Mouse (Mus musculus): Measurements from ENCODE around the gene Rilpl1. TPM values are rescaled to one million over a fixed set of nuclear protein-coding genes. Genes with fewer than 3 reads are reported as not detected.

The Rilpl1 gene
- 8.6 and 10.1 TPM in 2 replicates for total RNA-seq (2012; rRNA removed)

DNA sequence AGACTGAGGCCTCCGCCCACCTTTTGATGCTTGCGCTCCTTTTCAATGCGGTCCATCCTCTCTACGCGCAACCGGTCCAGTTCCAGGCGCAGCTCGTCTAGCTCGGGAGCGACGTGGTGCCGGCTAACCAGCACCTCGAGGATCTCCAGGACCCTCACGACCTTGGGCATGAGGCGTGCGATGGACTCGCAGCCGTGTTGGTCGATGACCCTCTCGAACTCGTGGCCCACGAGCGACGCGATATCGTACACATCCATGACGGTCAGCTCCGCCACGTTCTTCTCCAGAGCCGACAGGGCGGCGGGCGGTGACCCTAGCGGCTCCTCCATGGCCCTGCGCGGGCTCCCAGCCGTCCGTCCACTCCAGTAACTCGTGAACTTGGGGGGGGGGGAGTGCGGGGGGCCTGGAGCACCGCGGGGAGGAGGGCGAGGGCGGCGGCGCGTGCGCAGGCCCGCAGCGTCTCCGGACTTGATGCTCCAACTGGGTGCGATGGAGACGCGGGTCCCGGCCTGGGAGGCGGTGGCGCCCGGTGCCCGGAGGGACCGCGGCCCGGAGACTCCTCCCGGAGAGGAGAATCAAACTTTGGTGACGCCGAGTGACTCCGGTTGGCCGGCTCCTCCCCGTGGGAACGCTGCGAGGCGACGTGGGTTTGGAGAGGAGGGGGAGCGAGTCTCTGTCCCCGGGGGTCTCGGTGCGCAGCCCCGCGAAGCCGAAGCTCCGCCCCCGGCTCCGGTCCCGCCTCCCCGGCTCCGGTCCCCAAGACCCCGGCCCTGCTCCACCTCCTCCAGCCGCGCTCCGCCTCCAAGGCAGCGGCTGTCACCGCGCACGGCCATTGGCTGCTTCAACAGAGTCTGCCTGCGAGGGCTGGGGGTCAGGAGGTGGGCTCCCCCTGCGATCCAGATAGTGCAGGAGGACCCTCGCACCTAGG, at the start of gene Rilpl1:
Gene Rilpl1 (minus strand): TSS at position 737 of the 928 bp plus-strand sequence.
- in situ Hi-C loops (cut with MboI; ENCODE audit: low sequenced_read_pairs in 2 of 2, unreplicated experiment in 2 of 2) = no loop called here
- Histone ChIP-seq H3K4me1 (ENCODE audit: control insufficient read depth in 2 of 2, insufficient read depth in 2 of 2, low read length in 2 of 2, poor library complexity in 1 of 2) (peaks cover 4 to 11% of the 10 kb centered on the region in 2 experiments; a peak in 3 of 4 replicates), H3K36me3 (ENCODE audit: control insufficient read depth, insufficient read depth, low read length, poor library complexity, severe bottlenecking) (no peaks in the 10 kb centered on the region), H3K4me3 (ENCODE audit: insufficient read depth in 1 of 2, low read depth in 1 of 2, low read length in 2 of 2, poor library complexity in 1 of 2, severe bottlenecking in 1 of 2) (peak within 1 kb of the TSS; percentile 70 to 93), H3K27ac (ENCODE audit: insufficient read depth, low read depth, low read length, poor library complexity, severe bottlenecking) (peak within 1 kb of the TSS; percentile 9; the same call in 1 of the 2 replicates), H3K9ac (ENCODE audit: insufficient read depth, low read depth, low read length, poor library complexity, severe bottlenecking) (peak within 1 kb of the TSS; percentile 68), H3K9me3 (ENCODE audit: control insufficient read depth, insufficient read depth, low read depth, low read length) (no peaks in the 10 kb centered on the region)
- no peak for DNase-seq (ENCODE audit: low read depth, low spot score)
- TF ChIP-seq ZNF384 (IDR thresholded peaks at IDR 0.05; ENCODE audit: low read depth, low read length) (no peak), MAFK (IDR thresholded peaks at IDR 0.05; ENCODE audit: insufficient read depth, low read depth, low read length) (no peak), ZC3H11A (IDR thresholded peaks at IDR 0.05; ENCODE audit: borderline replicate concordance, low read depth, low read length) (no peak), HCFC1 (IDR thresholded peaks at IDR 0.05; ENCODE audit: borderline replicate concordance, insufficient read depth, low read length) (no peak)

DNA sequence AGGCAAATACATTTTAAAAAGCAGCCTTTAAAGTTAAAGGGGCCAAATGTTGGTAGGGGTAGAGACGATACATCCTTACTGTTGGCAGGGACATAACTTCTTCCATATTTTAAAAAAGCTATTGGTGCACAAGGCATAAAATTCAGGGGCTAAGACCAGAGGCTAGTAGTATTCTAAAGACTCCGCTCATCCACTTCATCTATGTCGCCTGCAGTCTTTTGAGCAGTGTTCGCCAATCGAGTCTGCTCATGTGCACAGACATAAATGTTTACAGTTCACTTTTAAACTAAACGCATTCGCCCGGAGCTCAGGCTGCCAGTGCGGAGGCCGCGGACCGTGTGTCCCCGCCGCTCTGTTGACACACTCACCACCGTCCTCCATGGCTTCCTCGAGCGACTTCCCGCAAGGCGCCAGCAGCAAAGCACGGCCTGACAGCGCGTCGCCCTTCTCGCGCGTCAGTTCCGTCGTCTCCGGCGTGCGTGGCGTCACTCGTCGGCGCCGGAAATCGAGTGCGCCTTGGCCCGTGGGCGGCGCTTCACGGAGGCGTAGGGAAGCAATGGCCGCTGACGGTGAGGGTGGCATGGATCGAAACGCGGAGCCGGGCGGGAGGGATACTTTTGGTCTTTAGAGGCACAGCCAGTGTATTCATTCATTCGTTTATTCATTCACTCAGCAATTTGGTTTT, 47.6 kb upstream of the Rilpl1 start, which contains the start of the genes Eif2b1 and Gtf2h3:
Gene Eif2b1 (minus strand): TSS at position 499 of the 685 bp plus-strand sequence.
Gene Gtf2h3 (plus strand): TSS at position 508 of the 685 bp plus-strand sequence.
- peak; percentile 79 for DNase-seq (ENCODE audit: low read depth, low spot score)
- peak within 1 kb of the TSS; percentile 86 to 88 for H3K4me3 ChIP-seq (ENCODE audit: insufficient read depth in 1 of 2, low read depth in 1 of 2, low read length in 2 of 2, poor library complexity in 1 of 2, severe bottlenecking in 1 of 2)
- H3K4me1 ChIP-seq (ENCODE audit: control insufficient read depth in 2 of 2, insufficient read depth in 2 of 2, low read length in 2 of 2, poor library complexity in 1 of 2) = peaks cover 0 to 4% of the 10 kb centered on the region in 2 experiments; a peak in 2 of 4 replicates
- in situ Hi-C loops (cut with MboI; ENCODE audit: low sequenced_read_pairs in 2 of 2, unreplicated experiment in 2 of 2) = no loop called here
- TF ChIP-seq ZC3H11A (IDR thresholded peaks at IDR 0.05; ENCODE audit: borderline replicate concordance, low read depth, low read length) (peak; percentile 54; the same call in 1 of the 2 replicates), ZNF384 (IDR thresholded peaks at IDR 0.05; ENCODE audit: low read depth, low read length) (no peak), MAFK (IDR thresholded peaks at IDR 0.05; ENCODE audit: insufficient read depth, low read depth, low read length) (no peak), HCFC1 (IDR thresholded peaks at IDR 0.05; ENCODE audit: borderline replicate concordance, insufficient read depth, low read length) (peak; percentile 87), CHD2 (IDR thresholded peaks at IDR 0.05; ENCODE audit: low read depth, low read length) (no peak)
- H3K27ac ChIP-seq (ENCODE audit: insufficient read depth, low read depth, low read length, poor library complexity, severe bottlenecking) = no peak within 1 kb of the TSS
- H3K9me3 ChIP-seq (ENCODE audit: control insufficient read depth, insufficient read depth, low read depth, low read length) = no peaks in the 10 kb centered on the region; the same call in 1 of the 2 replicates
- H3K9ac ChIP-seq (ENCODE audit: insufficient read depth, low read depth, low read length, poor library complexity, severe bottlenecking) = peak within 1 kb of the TSS; percentile 83
- H3K36me3 ChIP-seq (ENCODE audit: control insufficient read depth, insufficient read depth, low read length, poor library complexity, severe bottlenecking) = peaks cover 29% of the 10 kb centered on the region

GRCm38 (mm10) chr5:124575467-124575866, 44.3 kb upstream of the Rilpl1 start:
- Histone ChIP-seq H3K9me3 (ENCODE audit: control insufficient read depth, insufficient read depth, low read depth, low read length) (no peaks in the 10 kb centered on the region; the same call in 1 of the 2 replicates), H3K4me1 (ENCODE audit: control insufficient read depth in 2 of 2, insufficient read depth in 2 of 2, low read length in 2 of 2, poor library complexity in 1 of 2) (peaks cover 0 to 4% of the 10 kb centered on the region in 2 experiments; a peak in 2 of 4 replicates), H3K4me3 (ENCODE audit: insufficient read depth in 1 of 2, low read depth in 1 of 2, low read length in 2 of 2, poor library complexity in 1 of 2, severe bottlenecking in 1 of 2) (no peak overlapping the region), H3K36me3 (ENCODE audit: control insufficient read depth, insufficient read depth, low read length, poor library complexity, severe bottlenecking) (peaks cover 51% of the 10 kb centered on the region), H3K9ac (ENCODE audit: insufficient read depth, low read depth, low read length, poor library complexity, severe bottlenecking) (no peak overlapping the region), H3K27ac (ENCODE audit: insufficient read depth, low read depth, low read length, poor library complexity, severe bottlenecking) (no peak overlapping the region)
- in situ Hi-C loops (cut with MboI; ENCODE audit: low sequenced_read_pairs in 2 of 2, unreplicated experiment in 2 of 2) = no loop called here
- DNase-seq (ENCODE audit: low read depth, low spot score) = no peak
- no peak for TF ChIP-seq CHD2 (IDR thresholded peaks at IDR 0.05; ENCODE audit: low read depth, low read length)
- TF ChIP-seq ZC3H11A (IDR thresholded peaks at IDR 0.05; ENCODE audit: borderline replicate concordance, low read depth, low read length) = no peak
- TF ChIP-seq HCFC1 (IDR thresholded peaks at IDR 0.05; ENCODE audit: borderline replicate concordance, insufficient read depth, low read length) = no peak
- no peak for TF ChIP-seq ZNF384 (IDR thresholded peaks at IDR 0.05; ENCODE audit: low read depth, low read length)
- no peak for TF ChIP-seq MAFK (IDR thresholded peaks at IDR 0.05; ENCODE audit: insufficient read depth, low read depth, low read length)

DNA sequence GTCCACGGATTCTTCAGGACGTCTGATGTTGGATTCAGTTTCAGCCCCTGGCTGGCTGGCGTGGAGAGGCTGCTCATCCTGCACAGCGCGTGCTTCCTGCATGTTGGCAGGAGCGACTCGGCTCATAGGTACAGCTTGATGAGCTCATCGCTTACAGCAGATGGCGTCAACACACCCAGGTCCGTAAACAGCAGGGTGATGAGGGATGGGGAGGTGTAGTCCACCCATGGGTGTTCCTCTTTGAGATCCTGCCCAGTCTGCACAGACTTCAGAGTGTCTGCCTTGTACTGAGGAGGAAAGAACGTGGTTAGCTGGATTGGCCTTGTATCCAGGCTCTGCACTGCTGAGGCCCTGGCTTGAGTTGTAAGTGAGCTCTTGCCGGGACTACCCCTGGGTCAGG, 39.9 kb upstream of the Rilpl1 start:
- Histone ChIP-seq H3K36me3 (ENCODE audit: control insufficient read depth, insufficient read depth, low read length, poor library complexity, severe bottlenecking) (peaks cover 64% of the 10 kb centered on the region), H3K4me1 (ENCODE audit: control insufficient read depth in 2 of 2, insufficient read depth in 2 of 2, low read length in 2 of 2, poor library complexity in 1 of 2) (peaks cover 0 to 1% of the 10 kb centered on the region in 2 experiments; a peak in 1 of 4 replicates), H3K4me3 (ENCODE audit: insufficient read depth in 1 of 2, low read depth in 1 of 2, low read length in 2 of 2, poor library complexity in 1 of 2, severe bottlenecking in 1 of 2) (no peak overlapping the region), H3K9me3 (ENCODE audit: control insufficient read depth, insufficient read depth, low read depth, low read length) (no peaks in the 10 kb centered on the region; the same call in 1 of the 2 replicates), H3K27ac (ENCODE audit: insufficient read depth, low read depth, low read length, poor library complexity, severe bottlenecking) (no peak overlapping the region), H3K9ac (ENCODE audit: insufficient read depth, low read depth, low read length, poor library complexity, severe bottlenecking) (no peak overlapping the region)
- in situ Hi-C loops (cut with MboI; ENCODE audit: low sequenced_read_pairs in 2 of 2, unreplicated experiment in 2 of 2) = no loop called here
- DNase-seq (ENCODE audit: low read depth, low spot score) = no peak
- TF ChIP-seq HCFC1 (IDR thresholded peaks at IDR 0.05; ENCODE audit: borderline replicate concordance, insufficient read depth, low read length) (no peak), ZNF384 (IDR thresholded peaks at IDR 0.05; ENCODE audit: low read depth, low read length) (no peak), ZC3H11A (IDR thresholded peaks at IDR 0.05; ENCODE audit: borderline replicate concordance, low read depth, low read length) (no peak), MAFK (IDR thresholded peaks at IDR 0.05; ENCODE audit: insufficient read depth, low read depth, low read length) (no peak), CHD2 (IDR thresholded peaks at IDR 0.05; ENCODE audit: low read depth, low read length) (no peak)
